Mouse (Mus musculus): ENCODE data around the gene Gm14214. TPM values are rescaled to one million over a fixed set of nuclear protein-coding genes. Genes with fewer than 3 reads are reported as not detected.

Gm14214 gene
- polyA plus RNA-seq, 1 experiment from 2014 or later: not detected

DNA sequence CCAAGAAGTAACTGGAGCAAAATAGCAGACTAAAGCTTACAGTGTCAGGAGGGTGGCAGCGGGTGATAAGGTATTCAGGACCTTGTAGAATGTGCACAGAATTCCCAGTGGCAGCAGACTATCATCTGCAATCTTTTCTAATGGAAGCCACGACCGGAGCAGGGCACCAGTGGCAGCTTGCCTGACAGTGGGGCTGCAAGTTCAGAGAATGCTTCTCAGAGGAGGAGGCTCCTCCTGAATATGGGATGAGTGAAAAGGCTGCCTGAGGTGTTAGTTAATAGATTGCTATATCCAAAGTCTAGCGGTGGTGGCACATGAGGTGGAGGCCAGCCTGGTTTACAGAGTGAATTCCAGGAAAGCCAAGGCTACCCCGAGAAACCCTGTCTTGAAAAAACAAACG, 19.6 kb upstream of the Gm14214 start:
- Histone ChIP-seq H3K4me3 (ENCODE audit: inconsistent target) (no peak overlapping the region), H3K27ac (no peak overlapping the region), H3K36me3 (ENCODE audit: inconsistent target) (no peaks in the 10 kb centered on the region), H3K79me2 (ENCODE audit: inconsistent target) (peaks cover 27% of the 10 kb centered on the region)
- 92% methylated on average over 6 of the region's 6 CpGs for WGBS (ENCODE audit: missing documents)

DNA sequence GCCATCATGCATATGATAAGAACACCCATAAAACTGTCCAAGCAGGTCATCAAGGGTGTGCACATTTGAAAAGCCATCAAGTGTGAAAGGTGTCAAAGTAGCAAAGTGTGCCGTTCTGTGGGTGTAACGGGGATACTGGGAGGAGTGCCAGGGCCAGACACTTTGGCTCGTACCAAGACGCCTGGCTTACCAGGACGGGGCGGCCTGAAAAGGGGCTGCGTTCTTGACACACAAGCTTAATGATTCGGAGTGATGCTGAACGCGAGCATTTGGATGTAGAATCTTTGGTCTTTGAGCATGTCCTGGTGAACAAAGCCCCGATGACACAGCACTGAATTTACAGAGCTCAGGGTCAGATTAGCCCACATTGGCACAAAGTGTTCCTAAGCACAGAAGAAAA, 16.9 kb upstream of the Gm14214 start:
- Histone ChIP-seq H3K36me3 (ENCODE audit: inconsistent target) (no peaks in the 10 kb centered on the region), H3K79me2 (ENCODE audit: inconsistent target) (peaks cover under 1% of the 10 kb centered on the region), H3K4me3 (ENCODE audit: inconsistent target) (no peak overlapping the region), H3K27ac (no peak overlapping the region)
- WGBS (ENCODE audit: missing documents): 97% methylated on average over 11 of the region's 11 CpGs

DNA sequence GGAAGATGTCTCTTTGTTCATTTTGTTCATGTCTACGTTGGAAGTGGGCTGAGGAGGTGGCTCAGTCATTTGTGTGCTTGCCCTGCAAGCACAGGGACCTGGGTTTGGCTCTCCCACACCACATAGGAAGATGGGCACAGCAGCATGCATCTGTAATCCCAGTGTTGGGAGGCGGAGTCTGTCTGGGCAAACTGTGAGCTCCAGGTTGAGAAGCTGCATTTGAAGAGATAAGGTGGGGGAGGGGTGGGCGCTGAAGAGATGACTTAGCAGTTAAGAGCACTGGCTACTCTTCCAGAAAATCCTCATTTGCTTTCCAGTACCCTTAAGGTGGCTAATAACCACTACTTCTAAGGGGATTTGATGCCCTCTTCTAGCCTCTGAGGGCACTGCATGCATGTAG, 16.4 kb upstream of the Gm14214 start:
- peak overlapping the region; percentile 80 for H3K27ac ChIP-seq
- H3K79me2 ChIP-seq (ENCODE audit: inconsistent target): no peaks in the 10 kb centered on the region
- 81% methylated on average over 3 of the region's 3 CpGs for WGBS (ENCODE audit: missing documents)
- no peaks in the 10 kb centered on the region for H3K36me3 ChIP-seq (ENCODE audit: inconsistent target)
- H3K4me3 ChIP-seq (ENCODE audit: inconsistent target): no peak overlapping the region

DNA sequence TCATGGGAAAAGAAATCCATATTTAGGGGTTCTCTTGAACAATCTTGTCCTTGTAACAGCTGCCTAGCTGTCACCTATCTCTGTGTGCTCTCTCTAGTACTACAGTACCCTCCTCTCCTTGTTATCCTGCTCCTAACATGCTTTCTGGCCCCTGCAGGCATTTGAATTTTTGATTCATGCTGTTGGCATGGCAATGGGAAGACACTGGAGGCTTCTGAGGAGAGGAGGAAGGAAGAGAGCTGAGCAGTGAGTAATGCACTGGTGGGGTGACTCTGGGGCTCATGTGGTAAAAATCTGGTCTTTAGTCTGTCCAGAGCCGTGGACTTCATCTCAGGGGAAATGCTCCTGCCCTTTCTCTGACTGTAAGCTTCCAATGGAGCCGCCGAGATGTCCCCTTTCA, 15.5 kb upstream of the Gm14214 start:
- Histone ChIP-seq H3K79me2 (ENCODE audit: inconsistent target) (no peaks in the 10 kb centered on the region), H3K36me3 (ENCODE audit: inconsistent target) (no peaks in the 10 kb centered on the region), H3K27ac (peak overlapping the region; percentile 80), H3K4me3 (ENCODE audit: inconsistent target) (no peak overlapping the region)
- 38% methylated on average over 3 of the region's 3 CpGs for WGBS (ENCODE audit: missing documents)

DNA sequence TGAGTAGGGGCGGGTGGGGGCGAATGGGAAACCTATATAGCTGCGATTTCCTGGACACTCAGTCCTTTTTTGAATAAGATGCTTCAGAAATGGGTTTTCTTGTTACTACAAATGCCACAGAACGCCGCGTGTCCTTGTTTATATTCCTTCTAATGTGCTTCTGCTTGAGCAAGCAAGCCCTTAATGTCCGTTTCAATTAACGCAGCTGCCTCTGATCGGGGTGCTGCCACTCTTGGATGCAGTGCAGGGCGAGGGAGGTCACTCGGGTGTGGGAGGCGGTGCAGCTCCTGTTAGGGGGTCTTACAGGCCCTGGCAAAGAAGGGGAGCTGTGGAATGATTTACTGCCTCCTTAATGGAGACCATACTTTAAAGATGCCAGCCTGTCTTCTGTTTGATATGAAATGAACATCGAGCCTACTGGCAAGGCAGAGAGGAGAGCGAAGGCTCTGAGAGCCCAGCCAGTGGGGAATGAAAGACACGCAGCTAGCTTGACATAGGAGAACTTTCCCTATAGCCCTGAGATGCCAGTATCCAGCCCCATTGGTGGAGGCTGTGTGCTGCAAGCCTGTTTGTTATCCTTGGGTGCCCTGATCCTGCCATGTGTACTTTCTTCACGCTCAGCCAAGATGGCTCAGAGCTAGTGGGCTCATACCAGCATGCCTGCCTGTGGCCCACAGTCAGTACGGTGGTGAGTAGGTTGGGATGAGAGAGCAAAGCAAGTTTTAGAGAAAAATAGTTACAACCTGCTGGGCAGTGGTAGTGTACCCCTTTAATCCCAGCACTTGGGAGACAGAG, 13.2 kb upstream of the Gm14214 start:
- Histone ChIP-seq H3K79me2 (ENCODE audit: inconsistent target) (no peaks in the 10 kb centered on the region), H3K4me3 (ENCODE audit: inconsistent target) (no peak overlapping the region), H3K36me3 (ENCODE audit: inconsistent target) (no peaks in the 10 kb centered on the region), H3K27ac (no peak overlapping the region)
- 93% methylated on average over 17 of the region's 17 CpGs for WGBS (ENCODE audit: missing documents)

DNA sequence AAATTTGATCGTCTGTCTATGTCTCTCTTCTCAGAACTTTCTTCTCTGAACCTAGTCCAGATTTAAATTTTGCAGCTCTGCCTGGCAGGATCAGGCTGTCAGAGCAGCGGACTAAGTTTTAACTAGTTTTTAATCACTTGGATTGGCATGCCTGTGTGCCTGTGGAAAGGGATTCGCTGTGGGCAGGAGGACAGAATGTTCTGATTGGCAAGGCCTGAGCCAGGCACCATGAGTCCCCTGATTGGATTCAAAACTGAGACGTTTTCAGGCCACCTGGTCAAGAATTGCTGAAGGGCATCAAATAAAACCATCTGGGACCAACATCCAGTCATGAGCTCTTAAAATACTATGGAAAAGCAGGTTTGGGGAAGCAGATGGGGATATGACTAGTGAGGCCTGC, 12.5 kb upstream of the Gm14214 start:
- Histone ChIP-seq H3K79me2 (ENCODE audit: inconsistent target) (no peaks in the 10 kb centered on the region), H3K27ac (no peak overlapping the region), H3K4me3 (ENCODE audit: inconsistent target) (no peak overlapping the region), H3K36me3 (ENCODE audit: inconsistent target) (no peaks in the 10 kb centered on the region)
- 92% methylated on average over 4 of the region's 4 CpGs for WGBS (ENCODE audit: missing documents)

DNA sequence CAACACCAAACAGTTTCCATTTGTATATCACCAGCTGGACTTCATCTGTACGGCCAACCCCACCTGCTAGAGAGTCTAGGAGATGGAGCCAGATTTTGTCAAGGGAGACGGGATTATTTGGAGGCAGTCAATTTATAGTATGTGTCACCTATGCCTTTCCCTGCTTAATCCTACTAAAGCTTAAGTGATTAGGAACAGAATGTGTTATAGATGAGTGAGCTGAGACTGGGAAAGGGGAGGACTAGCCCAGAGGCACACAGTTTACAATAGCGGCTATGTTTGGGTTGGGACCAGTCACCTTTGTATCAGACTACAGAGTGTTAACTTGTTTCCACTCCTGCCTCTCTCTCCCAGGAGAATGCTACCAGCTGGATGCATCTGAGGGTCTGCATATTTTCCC, 9.8 kb upstream of the Gm14214 start:
- Histone ChIP-seq H3K4me3 (ENCODE audit: inconsistent target) (no peak overlapping the region), H3K36me3 (ENCODE audit: inconsistent target) (no peaks in the 10 kb centered on the region), H3K27ac (no peak overlapping the region), H3K79me2 (ENCODE audit: inconsistent target) (no peaks in the 10 kb centered on the region)
- WGBS (ENCODE audit: missing documents): 100% methylated on average over 3 of the region's 3 CpGs

DNA sequence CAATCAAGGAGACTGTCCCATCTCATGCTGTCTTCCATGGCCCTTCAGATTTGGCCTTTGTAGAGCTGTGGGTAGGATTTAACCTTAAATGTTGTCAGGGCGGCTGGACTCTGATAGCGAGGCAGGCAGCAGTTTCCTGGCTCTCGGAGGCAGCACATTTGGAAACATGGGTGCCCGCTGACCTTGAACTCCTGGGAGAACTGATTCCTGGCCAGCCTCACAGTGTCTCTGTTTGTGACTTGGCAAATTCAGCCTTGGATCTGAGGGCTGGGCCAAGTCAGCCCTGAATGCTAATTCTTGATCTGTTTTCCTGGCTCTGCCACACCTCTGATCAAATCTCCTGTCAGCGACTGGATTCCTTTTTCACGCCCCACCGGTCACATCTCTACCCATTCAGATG, 6.7 kb upstream of the Gm14214 start:
- WGBS (ENCODE audit: missing documents): 92% methylated on average over 7 of the region's 7 CpGs
- H3K36me3 ChIP-seq (ENCODE audit: inconsistent target): no peaks in the 10 kb centered on the region
- no peak overlapping the region for H3K4me3 ChIP-seq (ENCODE audit: inconsistent target)
- H3K79me2 ChIP-seq (ENCODE audit: inconsistent target): no peaks in the 10 kb centered on the region
- H3K27ac ChIP-seq: no peak overlapping the region

DNA sequence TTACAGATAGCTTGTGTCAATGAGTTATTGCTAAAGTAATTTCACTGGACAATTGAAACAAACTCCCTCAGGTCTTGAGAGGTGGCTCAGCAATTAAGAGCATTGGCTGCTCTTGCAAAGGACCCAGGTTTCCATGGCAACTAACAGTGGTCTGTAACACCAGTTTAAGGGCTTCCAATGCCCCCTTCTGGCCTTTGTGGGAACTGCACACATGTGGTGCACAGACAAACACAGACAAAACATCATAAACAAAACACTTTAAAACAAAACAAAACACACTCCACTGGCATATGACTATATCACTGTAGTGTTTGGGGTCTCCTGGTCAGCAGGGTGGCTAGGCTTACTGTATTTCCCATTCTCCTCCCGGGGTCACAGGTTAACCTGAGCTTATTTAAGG, 4.2 kb upstream of the Gm14214 start:
- no peak overlapping the region for H3K27ac ChIP-seq
- 100% methylated on average over 1 of the region's 1 CpGs for WGBS (ENCODE audit: missing documents)
- no peak overlapping the region for H3K4me3 ChIP-seq (ENCODE audit: inconsistent target)
- no peaks in the 10 kb centered on the region for H3K79me2 ChIP-seq (ENCODE audit: inconsistent target)
- H3K36me3 ChIP-seq (ENCODE audit: inconsistent target): no peaks in the 10 kb centered on the region

DNA sequence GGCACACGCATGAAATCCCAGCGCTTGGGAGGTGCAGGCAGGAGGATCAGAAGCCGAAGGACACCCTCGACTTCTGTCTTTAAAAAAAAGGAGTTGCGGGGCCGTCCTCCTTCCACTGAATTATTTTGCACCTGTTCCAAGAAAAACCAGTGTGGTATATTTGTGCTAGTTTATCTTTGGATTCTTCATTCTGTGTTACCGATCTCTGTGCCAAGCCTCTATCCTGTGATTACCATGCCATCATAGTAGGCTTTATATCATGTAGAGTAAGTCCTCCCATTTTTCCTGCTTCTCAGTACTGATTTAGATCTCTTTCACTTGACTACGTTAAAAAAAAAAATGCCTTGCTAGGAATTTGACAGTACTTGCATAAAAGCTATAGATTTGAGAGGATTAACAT, 1.8 kb upstream of the Gm14214 start:
- Histone ChIP-seq H3K27ac (no peak overlapping the region), H3K36me3 (ENCODE audit: inconsistent target) (no peaks in the 10 kb centered on the region), H3K4me3 (ENCODE audit: inconsistent target) (no peak overlapping the region), H3K79me2 (ENCODE audit: inconsistent target) (no peaks in the 10 kb centered on the region)
- 93% methylated on average over 8 of the region's 8 CpGs for WGBS (ENCODE audit: missing documents)

DNA sequence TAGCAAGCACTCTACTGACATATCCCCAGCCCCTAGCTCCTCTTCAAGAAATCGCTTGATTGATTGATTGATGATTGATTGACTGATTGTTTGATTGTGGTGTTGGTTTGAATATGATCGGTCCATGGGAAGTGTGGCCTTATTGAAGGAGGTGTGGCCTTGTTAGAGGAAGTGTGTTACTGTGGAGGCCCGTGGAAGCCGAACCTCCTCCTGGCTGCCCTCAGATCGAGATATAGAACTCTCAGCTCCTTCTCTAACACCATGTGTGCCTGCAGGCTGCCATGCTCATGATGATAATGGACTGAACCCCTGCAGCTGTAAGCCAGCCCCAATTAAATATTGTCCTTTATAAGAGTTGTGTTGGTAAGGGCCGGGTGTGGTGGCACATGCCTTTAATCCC, 2.8 kb downstream of the Gm14214 start:
- no peak overlapping the region for H3K27ac ChIP-seq
- no peaks in the 10 kb centered on the region for H3K79me2 ChIP-seq (ENCODE audit: inconsistent target)
- H3K36me3 ChIP-seq (ENCODE audit: inconsistent target): no peaks in the 10 kb centered on the region
- 56% methylated on average over 6 of the region's 6 CpGs for WGBS (ENCODE audit: missing documents)
- no peak overlapping the region for H3K4me3 ChIP-seq (ENCODE audit: inconsistent target)

DNA sequence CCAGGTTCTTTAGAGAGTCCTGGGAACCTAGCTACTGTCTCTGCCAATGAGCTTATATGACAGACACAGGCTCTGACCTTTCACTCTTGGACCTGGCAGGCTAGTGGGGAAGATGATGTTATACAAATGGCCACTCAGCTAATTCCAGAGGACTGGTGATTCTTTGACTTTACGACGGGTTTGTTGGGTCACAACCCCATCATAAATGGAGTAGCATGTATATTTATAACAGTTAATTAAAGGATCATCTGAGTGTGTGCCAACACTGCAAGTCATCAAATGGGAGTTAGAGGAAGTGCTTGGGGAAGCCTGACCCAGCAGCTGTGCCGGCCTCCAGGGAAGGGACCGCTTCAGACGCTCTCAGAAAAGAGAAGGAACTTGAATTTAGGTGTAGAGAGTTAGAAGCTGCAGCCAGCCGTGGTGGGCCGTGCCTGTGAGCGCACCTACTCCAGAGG, 4.2 kb downstream of the Gm14214 start:
- H3K27ac ChIP-seq: peak overlapping the region; percentile 17; the same call in 1 of the 2 replicates
- H3K4me3 ChIP-seq (ENCODE audit: inconsistent target): no peak overlapping the region
- 3% methylated on average over 8 of the region's 8 CpGs for WGBS (ENCODE audit: missing documents)
- no peaks in the 10 kb centered on the region for H3K79me2 ChIP-seq (ENCODE audit: inconsistent target)
- H3K36me3 ChIP-seq (ENCODE audit: inconsistent target): no peaks in the 10 kb centered on the region

DNA sequence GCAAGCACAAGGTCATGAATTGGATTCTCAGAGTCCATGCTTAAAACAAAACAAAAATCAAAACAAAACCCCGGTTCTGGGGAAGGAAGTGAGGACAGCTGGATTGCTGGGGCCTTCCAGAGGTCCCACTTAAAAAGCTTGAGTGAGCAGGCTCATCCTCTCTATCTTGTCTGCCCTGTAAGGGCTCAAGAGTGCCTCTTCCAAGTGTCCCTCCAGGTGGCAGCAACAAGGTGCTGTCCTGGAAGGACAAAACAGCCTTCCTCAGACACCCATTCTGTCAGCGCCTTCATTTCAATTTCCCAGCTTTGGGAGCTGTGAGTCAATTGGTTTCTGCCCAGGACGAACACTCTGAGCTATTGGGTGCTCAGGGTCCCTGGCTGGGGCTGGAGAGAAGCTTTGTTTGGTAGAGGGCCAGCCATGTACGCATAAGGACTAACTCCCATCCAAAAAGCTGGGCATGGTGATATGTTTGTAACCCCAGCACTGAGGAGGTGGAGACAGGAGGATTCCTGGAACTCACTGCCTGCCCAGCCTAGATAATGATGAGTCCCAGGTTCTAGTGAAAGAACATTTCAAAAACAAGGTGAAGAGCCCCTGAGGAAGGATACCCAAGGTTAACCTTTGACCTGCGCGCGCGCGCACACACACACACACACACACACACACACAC, 4.9 kb downstream of the Gm14214 start:
- no peaks in the 10 kb centered on the region for H3K79me2 ChIP-seq (ENCODE audit: inconsistent target)
- H3K36me3 ChIP-seq (ENCODE audit: inconsistent target): no peaks in the 10 kb centered on the region
- H3K4me3 ChIP-seq (ENCODE audit: inconsistent target): no peak overlapping the region
- peak overlapping the region; percentile 17; the same call in 1 of the 2 replicates for H3K27ac ChIP-seq
- 89% methylated on average over 9 of the region's 9 CpGs for WGBS (ENCODE audit: missing documents)

DNA sequence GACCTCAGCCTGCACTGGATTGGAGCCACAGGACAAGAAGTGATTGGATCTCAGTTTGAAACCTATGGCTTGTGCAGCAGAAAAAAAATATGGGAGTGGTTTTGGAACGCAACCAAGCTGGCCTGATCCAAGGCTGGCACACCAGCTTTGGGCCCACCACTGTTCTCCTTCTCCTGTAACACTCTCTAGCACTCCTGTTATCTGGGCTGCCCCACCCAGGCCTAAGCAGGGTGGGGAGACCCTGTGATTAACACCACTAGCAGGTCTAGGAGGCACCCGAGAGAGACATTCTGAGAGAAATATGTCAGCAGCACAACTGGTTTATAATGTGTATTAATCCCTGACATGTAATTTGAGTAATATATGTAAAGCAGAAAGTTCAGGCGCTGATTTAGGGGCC, 6.6 kb downstream of the Gm14214 start:
- Histone ChIP-seq H3K36me3 (ENCODE audit: inconsistent target) (no peaks in the 10 kb centered on the region), H3K79me2 (ENCODE audit: inconsistent target) (no peaks in the 10 kb centered on the region), H3K27ac (no peak overlapping the region), H3K4me3 (ENCODE audit: inconsistent target) (no peak overlapping the region)
- WGBS (ENCODE audit: missing documents): 90% methylated on average over 3 of the region's 3 CpGs

DNA sequence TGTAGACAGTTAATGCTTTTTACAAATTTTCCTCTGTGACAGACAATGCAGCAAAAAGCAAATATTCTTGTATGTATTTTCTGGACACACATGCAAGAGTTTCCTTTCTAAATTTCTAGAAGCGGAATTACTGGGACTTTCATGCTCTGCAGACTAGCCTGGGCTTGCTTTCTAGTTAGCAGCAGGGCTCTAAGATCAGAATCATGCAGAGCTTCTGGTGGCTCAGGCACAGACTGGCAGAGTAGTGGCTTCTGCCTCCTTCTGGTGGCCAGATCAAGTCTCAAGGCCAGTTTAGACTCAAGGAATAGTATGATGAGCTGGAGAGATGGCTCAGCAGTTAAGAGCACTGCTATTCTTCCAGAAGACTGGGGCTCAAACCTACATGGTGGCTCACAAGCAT, 11.4 kb downstream of the Gm14214 start:
- no peaks in the 10 kb centered on the region for H3K36me3 ChIP-seq (ENCODE audit: inconsistent target)
- H3K27ac ChIP-seq: no peak overlapping the region
- no peak overlapping the region for H3K4me3 ChIP-seq (ENCODE audit: inconsistent target)
- WGBS (ENCODE audit: missing documents): 100% methylated on average over 1 of the region's 1 CpGs
- no peaks in the 10 kb centered on the region for H3K79me2 ChIP-seq (ENCODE audit: inconsistent target)

Measured in macrophage (primary cell).